ENCODE assay signal across 15 mouse cellular contexts in genomic region chr1:93009196-93009595, GRCm38 (mm10). TPM values are rescaled to one million over a fixed set of nuclear protein-coding genes. Genes with fewer than 3 reads are reported as not detected.
DNase-seq lines count a peak whose midpoint lies in the region; ATAC-seq and TF ChIP-seq lines count a peak whose summit lies in the region.
"Had no signal": no experiment of that assay in that cellular context is flagged by ENCODE, and none has a peak within 500 bp of the region (broad histone marks: within the 10 kb centered on the region; RNA-seq: fewer than 3 reads in every experiment).

No protein-coding gene starts in this region.

- 10% methylated on average over 4 of the region's 4 CpGs for WGBS in heart, postnatal 0 days

- no peaks in the 10 kb centered on the region for H3K9me3 ChIP-seq in heart, postnatal 0 days (replicated peaks; ENCODE audit: control insufficient read depth, low read length)
- H3K9me3 ChIP-seq: forebrain, embryonic 10.5 days; limb, embryonic 12.5 days had no signal

- H3K4me3 ChIP-seq in heart, postnatal 0 days (ENCODE audit: low read depth, low read length): no peak overlapping the region
- H3K4me3 ChIP-seq: forebrain, embryonic 10.5 days; limb, embryonic 12.5 days had no signal

- peak; percentile 47; the same call in 1 of the 2 replicates for ATAC-seq in heart, postnatal 0 days (ENCODE audit: insufficient read depth, low read depth)

- H3K9ac ChIP-seq in heart, postnatal 0 days (replicated peaks; ENCODE audit: low read depth, low read length): no peak overlapping the region
- H3K9ac ChIP-seq: limb, embryonic 12.5 days had no signal

- no peaks in the 10 kb centered on the region for H3K36me3 ChIP-seq in heart, postnatal 0 days (replicated peaks; ENCODE audit: control insufficient read depth, insufficient read depth, low read length)
- H3K36me3 ChIP-seq: forebrain, embryonic 10.5 days; limb, embryonic 12.5 days had no signal

- H3K27me3 ChIP-seq in heart, postnatal 0 days (ENCODE audit: control insufficient read depth, insufficient read depth, low read length): no peaks in the 10 kb centered on the region
- H3K27me3 ChIP-seq: limb, embryonic 12.5 days had no signal

- peaks cover 10% of the 10 kb centered on the region for H3K4me1 ChIP-seq in heart, postnatal 0 days (ENCODE audit: control insufficient read depth, insufficient read depth)
- H3K4me1 ChIP-seq: forebrain, embryonic 10.5 days; limb, embryonic 12.5 days had no signal

- no peak overlapping the region for H3K27ac ChIP-seq in heart, postnatal 0 days (ENCODE audit: low read depth)
- H3K27ac ChIP-seq: forebrain, embryonic 10.5 days; limb, embryonic 12.5 days; macrophage had no signal

- no peak for TF ChIP-seq CTCF in heart, postnatal 0 days (IDR thresholded peaks at IDR 0.05; ENCODE audit: low read depth)

- no peak for TF ChIP-seq EP300 in heart, postnatal 0 days (IDR thresholded peaks at IDR 0.05; ENCODE audit: low read depth)

- DNase-seq in left cerebral cortex, postnatal 4 days: peak; percentile 27
- DNase-seq in left cerebral cortex, adult 18-20 months (ENCODE audit: low spot score in 2 of 2): no peak
- DNase-seq in adrenal gland, adult 18-20 months (ENCODE audit: low spot score in 2 of 2): peak; percentile 65 to 78
- peak; percentile 50 for DNase-seq in heart, postnatal 0 days (ENCODE audit: low spot score)
- DNase-seq in kidney, postnatal 36 days: peak; percentile 33 to 58
- DNase-seq in urinary bladder, adult 18-20 months (ENCODE audit: low spot score in 2 of 2): no peak
- no peak for DNase-seq in layer of hippocampus, postnatal 25 days (ENCODE audit: extremely low spot score in 1 of 2, low spot score in 1 of 2)
- no peak for DNase-seq in cerebellum, adult 9-10 months
- DNase-seq: right cerebral cortex, adult 18-20 months had no signal

- no peak overlapping the region for H3K4me2 ChIP-seq in heart, postnatal 0 days (ENCODE audit: low read depth, low read length)
- H3K4me2 ChIP-seq: limb, embryonic 12.5 days had no signal

- intact Hi-C loops in left cerebral cortex, postnatal 4 days (cut with DNase I): no loop called here

RNA-seq across cellular contexts. Expression of gene Aqp12, which starts 3.1 kb away (rescaled TPM):
- not detected for total RNA-seq in left cerebral cortex, postnatal 4 days (2021)
- total RNA-seq in left cerebral cortex, adult 18-20 months (2021): not detected
- under 1 TPM in 1 of 2 experiments, not detected in 1; 0.36 TPM for total RNA-seq in adrenal gland, adult 18-20 months (2021)
- not detected in 2 replicates for total RNA-seq in heart, postnatal 0 days (2014; rRNA removed; ENCODE audit: low replicate concordance)
- not detected in 2 replicates for polyA plus RNA-seq in heart, postnatal 0 days (2015; fragmentation: Nextera tagmentation; extraction: Ambion mirVana)
- not detected for total RNA-seq in layer of hippocampus, postnatal 25 days (2021)
- total RNA-seq: gastrocnemius, adult 18-20 months; layer of hippocampus, adult 8-10 months had no signal
- polyA plus RNA-seq: forebrain, embryonic 10.5 days; hindbrain, embryonic 11.5 days; limb, embryonic 12.5 days; macrophage had no signal

RNA-seq across cellular contexts. Expression of gene Gpr35, which starts 58.5 kb away (rescaled TPM):
- 1 to 10 TPM in 1 of 2 experiments, under 1 TPM in 1; 0.40 to 1.0 TPM for total RNA-seq in left cerebral cortex, postnatal 4 days (2021)
- under 1 TPM in 1 of 2 experiments, not detected in 1; 0.33 TPM for total RNA-seq in left cerebral cortex, adult 18-20 months (2021)
- total RNA-seq in adrenal gland, adult 18-20 months (2021): 1 to 10 TPM; 1.4 TPM
- total RNA-seq in heart, postnatal 0 days (2014; rRNA removed; ENCODE audit: low replicate concordance): 0.23 and 0.85 TPM in 2 replicates
- polyA plus RNA-seq in heart, postnatal 0 days (2015; fragmentation: Nextera tagmentation; extraction: Ambion mirVana): 0.27 and 0.34 TPM in 2 replicates
- total RNA-seq in layer of hippocampus, postnatal 25 days (2021): under 1 TPM; 0.37 to 0.87 TPM
- polyA plus RNA-seq: hindbrain, embryonic 11.5 days had no signal

Comparison
In these comparisons a context has a peak if more than half of its experiments do, and no peak if none do; other contexts are left out.
1. DNase-seq: peak in left cerebral cortex, postnatal 4 days (single experiment), adrenal gland, adult 18-20 months (2 of 2), heart, postnatal 0 days (single experiment) and kidney, postnatal 36 days (2 of 2); none in left cerebral cortex, adult 18-20 months (0 of 2), urinary bladder, adult 18-20 months (0 of 2), layer of hippocampus, postnatal 25 days (0 of 2) and cerebellum, adult 9-10 months (single experiment).